Mouse (Mus musculus): ENCODE results near the gene Zfp800.

The Zfp800 gene

GRCm38 (mm10) chr6:28396051-28396852 is 1.6 kb downstream of the Zfp800 start:
- no peak for DNase-seq (ENCODE audit: low spot score)

- no peak for DNase-seq (ENCODE audit: low spot score)
Observed at GRCm38 (mm10) chr6:28389038-28389437, 8.8 kb downstream of the Zfp800 start.

DNA sequence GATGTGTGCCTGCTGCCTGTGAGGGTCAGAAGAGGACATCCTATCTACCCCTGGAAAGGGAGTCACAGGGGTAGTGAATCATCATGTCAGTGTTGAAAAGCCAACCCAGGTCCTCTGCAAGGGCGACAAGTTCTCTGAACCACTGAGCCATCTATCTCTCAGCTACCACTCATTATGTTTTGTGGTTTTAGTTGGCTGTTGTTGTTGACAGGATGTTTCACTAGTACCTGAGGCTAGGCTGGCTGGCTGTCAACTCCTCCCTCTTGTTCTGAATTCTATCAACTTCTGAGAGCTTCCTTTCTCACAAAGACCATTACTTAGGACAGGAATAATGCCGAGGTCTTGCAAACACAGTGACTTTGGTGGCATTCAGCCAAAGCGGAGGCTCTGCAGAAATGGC is 12.6 kb downstream of the Zfp800 start:
- DNase-seq (ENCODE audit: low spot score), result no peak

DNA sequence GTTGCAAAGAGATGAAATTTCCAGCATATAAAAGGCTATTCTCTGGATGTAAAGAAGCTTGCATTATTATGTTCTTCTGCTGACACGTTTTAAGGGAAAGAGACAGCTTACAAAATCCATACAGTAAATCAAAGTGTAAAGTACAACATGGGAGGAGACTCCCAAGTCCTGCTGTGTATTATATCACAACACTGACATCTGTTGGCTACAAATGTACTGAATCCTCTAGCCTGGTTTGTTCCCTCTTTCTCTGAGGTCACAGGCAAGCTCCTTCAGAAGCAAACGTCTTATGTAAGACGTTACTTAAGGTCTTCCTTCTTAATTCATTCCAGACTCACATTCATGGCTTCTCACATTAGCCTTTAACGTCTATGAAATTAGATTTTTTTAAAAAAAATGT is 15.8 kb downstream of the Zfp800 start:
- DNase-seq (ENCODE audit: low spot score), result no peak

GRCm38 (mm10) chr6:28369966-28370683 is 27.7 kb downstream of the Zfp800 start:
- no peak for DNase-seq (ENCODE audit: low spot score)

DNA sequence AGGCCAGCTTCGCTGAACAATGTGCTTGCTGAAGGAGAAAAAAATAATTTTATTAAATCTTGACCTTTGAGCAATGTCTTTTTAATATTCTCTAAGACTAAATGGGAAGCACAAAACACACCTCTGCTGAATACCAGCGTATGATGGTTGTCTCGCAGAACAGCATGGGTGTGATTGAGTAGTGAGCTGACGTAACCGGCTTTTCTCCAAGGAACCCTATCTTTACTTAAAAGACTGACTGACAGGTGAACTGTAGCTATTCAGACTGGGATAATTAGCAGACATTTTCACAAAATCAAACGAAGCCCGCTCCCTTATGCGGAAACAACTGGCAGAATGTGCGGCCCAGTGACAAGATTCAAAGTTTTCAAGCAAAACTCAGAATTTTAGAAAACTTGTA is 30.2 kb downstream of the Zfp800 start:
- DNase-seq (ENCODE audit: low spot score), result no peak

DNA sequence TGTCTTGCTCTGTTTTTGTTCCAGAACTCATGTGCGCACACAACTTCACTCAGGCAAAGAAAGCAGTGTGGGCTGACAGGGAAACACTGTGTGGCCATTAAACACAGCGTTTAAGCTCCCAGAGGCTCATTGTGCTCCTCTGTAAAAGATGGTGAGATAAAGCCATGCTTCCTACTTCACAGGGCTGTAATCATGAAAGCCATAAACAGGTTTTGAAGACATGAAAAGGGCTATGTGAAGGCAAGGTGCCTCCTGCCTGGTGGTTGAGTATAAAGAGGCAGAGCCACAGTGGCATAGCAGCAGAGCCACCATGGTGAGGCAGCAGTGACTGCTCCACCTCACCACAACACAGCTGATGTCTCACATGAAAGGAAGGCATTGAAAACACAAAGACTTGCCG is 46.7 kb downstream of the Zfp800 start:
- DNase-seq (ENCODE audit: low spot score), result no peak

- DNase-seq (ENCODE audit: low spot score), result no peak
Observed at GRCm38 (mm10) chr6:28345677-28346076, 52.1 kb downstream of the Zfp800 start.

- DNase-seq (ENCODE audit: low spot score), result no peak
Observed at GRCm38 (mm10) chr6:28345181-28345580, 52.6 kb downstream of the Zfp800 start.

DNA sequence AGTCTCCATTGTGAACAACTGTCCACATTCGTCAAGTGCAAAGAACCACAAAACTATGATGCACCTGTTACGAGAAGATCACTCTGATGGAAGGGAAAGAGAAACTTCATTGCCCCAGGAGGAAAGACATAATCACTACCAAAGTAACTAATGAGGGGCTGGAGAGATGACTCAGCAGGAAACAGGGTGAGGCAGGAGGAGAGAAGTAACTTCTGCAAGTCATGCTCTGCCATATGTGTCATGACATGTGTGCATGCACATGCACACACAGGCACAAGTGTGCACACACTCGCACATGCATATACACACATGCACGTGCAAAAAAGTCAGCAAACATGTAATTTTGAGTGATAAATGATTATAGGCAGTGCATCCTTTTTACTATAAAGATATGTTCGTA is 54.9 kb downstream of the Zfp800 start:
- DNase-seq (ENCODE audit: low spot score), result no peak

GRCm38 (mm10) chr6:28341174-28341573 is 56.6 kb downstream of the Zfp800 start:
- no peak for DNase-seq (ENCODE audit: low spot score)

DNA sequence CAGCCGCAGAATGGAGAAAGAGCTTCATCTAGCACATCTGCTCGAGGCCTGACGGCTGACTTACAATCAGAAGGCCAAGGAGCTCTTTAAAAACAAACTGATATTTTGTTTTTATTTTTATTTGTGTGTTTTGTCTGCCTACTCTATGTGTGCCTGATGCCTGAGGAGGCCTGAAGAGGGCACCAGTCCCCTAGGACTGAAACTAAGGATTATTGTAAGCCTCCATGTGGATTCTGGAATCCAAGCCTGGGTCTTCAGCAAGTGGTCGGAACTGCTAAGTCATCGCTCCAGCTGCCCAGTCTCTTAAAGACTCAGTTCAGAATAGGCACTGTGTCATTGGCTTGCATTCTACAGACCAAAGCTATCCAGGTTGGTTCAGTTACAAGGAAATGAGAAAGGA is 58.4 kb downstream of the Zfp800 start:
- DNase-seq (ENCODE audit: low spot score), result no peak

- DNase-seq (ENCODE audit: low spot score), result no peak
Observed at GRCm38 (mm10) chr6:28333696-28334095, 64.1 kb downstream of the Zfp800 start.

DNA sequence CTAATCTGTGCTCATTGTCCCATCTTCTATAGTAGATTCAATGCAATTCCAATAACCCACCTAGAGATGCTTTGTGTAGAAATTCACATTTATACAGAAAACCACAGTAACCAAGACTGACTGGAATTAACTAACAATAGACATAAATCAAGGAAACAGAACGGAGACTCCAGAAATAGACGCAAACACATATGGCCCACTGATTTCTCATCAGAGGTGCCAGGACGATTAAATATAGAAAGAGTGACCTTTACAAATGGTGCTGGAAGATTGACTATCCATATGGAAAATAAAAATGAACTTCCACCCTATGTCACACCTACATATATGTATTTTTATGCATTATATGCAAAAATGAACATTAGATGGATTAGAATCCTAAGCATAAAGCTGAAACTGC is 65.3 kb downstream of the Zfp800 start:
- no peak for DNase-seq (ENCODE audit: low spot score)

GRCm38 (mm10) chr6:28329815-28330214 is 68.0 kb downstream of the Zfp800 start:
- DNase-seq (ENCODE audit: low spot score), result no peak

DNA sequence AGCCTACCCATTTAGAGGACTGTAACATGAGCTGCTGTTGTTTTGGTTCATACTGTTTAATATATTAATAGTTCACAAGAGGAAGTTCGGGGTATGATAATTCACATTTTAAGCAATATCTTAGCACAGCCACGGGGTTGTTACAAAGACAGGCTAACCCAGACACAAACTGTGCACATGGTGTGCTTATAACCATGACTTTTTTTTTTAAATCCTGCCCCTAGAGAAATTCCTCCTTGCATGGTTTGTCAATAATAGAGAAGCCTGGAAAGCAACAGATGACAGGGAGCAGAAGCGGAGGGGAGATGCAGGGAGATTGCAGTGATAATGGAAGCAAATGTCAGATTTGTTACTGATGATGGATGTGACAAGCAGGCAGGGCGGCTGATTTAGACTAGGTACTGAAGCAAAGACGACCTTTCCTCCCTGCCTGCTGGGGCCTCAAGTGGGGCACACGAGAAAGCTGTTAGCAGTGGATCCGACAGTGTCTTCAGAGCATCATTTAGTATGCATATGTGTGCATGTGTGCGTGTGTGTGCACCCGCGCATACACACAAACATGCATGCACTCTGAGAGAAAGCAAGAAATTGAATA is 68.7 kb downstream of the Zfp800 start:
- DNase-seq (ENCODE audit: low spot score), result no peak

DNA sequence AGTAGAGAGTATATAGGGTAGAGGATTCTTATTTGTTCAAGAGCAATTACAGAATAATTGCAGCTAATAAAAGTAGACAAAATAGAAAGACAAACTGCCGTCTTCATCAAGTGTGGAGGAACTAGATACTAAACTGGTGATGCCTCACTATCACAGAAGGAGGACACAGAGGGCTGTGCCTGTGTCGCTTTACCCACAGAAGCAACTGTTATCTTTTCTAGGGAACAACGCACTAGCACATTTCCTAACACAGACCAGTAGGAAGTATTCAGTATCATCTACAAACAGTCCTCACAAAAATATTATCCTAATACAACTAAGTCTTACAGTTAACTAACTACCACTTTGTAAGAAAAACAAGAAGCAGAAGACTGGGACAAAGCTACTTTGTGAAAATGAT is 71.1 kb downstream of the Zfp800 start:
- no peak for DNase-seq (ENCODE audit: low spot score)

GRCm38 (mm10) chr6:28322399-28322798 is 75.4 kb downstream of the Zfp800 start:
- DNase-seq (ENCODE audit: low spot score), result no peak

- DNase-seq (ENCODE audit: low spot score), result no peak
Observed at GRCm38 (mm10) chr6:28319648-28320270, 78.0 kb downstream of the Zfp800 start.

DNA sequence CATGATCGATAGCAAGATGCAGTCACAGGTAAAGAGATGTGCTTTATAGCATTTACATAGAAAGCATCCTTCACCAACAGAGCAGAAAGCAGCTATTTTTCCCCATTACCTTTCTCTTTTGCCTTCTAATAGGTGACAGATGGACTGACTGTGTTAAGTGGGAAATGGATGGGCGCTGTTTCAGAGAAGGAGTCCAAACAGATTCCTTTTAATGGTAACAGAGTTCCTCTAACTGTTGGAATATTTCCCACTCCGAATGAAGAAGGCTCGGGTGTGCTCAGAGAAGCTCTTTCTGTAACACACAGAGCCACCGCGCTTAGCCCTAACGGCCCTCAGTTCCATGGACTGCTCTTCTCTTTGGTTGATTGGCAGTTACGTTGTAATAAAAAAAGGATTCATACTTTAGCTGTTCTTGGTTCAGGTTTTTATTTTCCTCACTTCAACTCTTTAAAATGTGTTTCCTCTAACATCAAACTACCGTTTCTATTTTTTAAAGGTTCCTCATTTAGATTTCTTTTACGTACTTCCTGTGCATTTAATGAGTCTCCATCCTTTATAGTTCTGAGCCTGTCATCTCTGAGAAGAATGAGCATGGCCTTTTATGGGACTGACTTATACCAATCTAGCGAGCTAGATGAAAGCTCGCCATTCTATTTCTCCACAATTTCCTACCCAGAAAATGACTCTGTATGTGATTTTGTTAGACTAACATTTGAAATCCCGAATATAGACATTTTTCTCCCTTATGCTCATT is 78.8 kb downstream of the Zfp800 start:
- DNase-seq (ENCODE audit: low spot score), result no peak

DNA sequence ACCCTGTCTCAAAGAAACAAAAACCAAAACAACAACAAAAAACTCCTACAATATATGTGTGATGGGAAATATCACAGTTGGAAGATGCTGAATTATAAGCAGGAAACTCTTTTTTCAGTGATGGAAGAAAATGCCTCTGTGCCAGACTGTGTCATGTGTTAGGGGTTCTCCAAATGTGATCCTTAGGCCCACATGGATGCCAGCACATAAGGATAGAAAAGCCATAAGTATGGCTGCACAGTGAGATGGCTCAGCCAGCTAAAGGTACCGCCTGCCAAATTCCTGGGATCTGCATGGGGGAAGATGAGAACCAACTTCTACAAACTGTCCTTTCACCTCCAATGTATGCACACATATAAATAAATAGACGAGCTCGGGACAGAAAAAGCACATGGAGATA is 82.6 kb downstream of the Zfp800 start:
- no peak for DNase-seq (ENCODE audit: low spot score)

DNA sequence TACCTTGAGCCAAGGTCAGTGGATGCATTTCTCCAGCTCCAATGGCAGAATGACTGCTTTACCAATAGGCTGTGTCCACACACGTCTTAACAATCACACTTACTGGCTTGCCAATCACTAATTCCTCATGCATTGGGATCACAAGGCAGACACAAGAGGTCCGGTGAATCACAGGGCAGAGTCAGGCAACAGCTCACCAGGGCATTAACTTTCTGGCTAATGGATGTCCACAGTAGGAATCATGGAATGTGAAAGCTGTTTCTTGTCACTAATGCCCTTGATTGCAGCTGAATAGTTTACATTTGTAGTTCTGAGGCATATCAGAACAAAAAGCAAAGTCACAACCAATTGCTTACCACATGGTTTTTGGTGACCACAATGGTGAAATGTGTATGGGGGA is 85.7 kb downstream of the Zfp800 start:
- DNase-seq (ENCODE audit: low spot score), result no peak
